Mouse (Mus musculus) cortical plate, adult 2 months (tissue): Measurements from ENCODE around the gene Samd8.

Source experiments
- CTCF ChIP-seq: fragments of 200-500 bp; IDR thresholded peaks from 2 replicates; pipeline ENCODE4 v1.5.1; 2011; ENCODE audit warnings: mild to moderate bottlenecking, control low read depth, low read length; ENCODE audit not compliant: insufficient read depth; ENCODE audit errors: extremely low read depth
- POLR2A ChIP-seq: fragments of 200-500 bp; IDR thresholded peaks from 2 replicates; pipeline ENCODE4 v1.6.1; 2011; ENCODE audit warnings: mild to moderate bottlenecking, low read length, control low read depth; ENCODE audit not compliant: insufficient read depth; ENCODE audit errors: extremely low read depth

DNA sequence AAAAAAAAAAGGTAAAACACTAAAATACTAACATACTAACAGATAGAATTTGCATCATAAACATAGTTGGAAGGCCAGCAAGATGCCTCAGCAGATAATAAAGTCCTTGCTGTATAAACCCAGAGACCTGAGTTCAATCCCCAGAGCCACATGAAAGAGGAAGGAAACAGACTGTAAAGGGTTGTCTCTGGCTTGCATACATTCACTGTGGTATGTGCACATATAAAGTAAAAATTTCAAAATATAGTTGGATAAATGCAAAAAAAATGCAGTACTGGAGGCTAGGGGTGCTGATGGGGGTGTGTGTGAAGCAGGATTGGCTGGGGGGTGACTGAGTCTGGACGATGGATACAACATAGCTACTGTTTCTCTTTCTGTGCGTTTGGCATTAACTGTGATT lies 44.9 kb upstream of the Samd8 start:
- TF ChIP-seq POLR2A (no peak), CTCF (no peak)
